Mouse (Mus musculus) kidney, postnatal 10 days (tissue): Measurements from ENCODE around the gene Mgat3.

Experiments used
- DNase-seq: peaks from one replicate; pipeline ENCODE4 v3.0.0; 2021; ENCODE audit warnings: mixed read lengths

Gene Mgat3

GRCm38 (mm10) chr15:80232331-80232730 is 58.8 kb downstream of the Mgat3 start:
- no peak for DNase-seq

- no peak for DNase-seq
Measured at GRCm38 (mm10) chr15:80233053-80233452, 59.5 kb downstream of the Mgat3 start.

- DNase-seq: peak; percentile 99
Measured at GRCm38 (mm10) chr15:80233733-80234509, 60.4 kb downstream of the Mgat3 start, which contains the start of gene Mief1. Gene Mief1 (plus strand): TSS chr15:80234018.

GRCm38 (mm10) chr15:80235535-80235934 is 62.0 kb downstream of the Mgat3 start, which contains the start of gene AC140267.1:
Gene AC140267.1 (plus strand): TSS chr15:80235835.
- DNase-seq: no peak

GRCm38 (mm10) chr15:80248135-80248534 is 74.6 kb downstream of the Mgat3 start:
- DNase-seq: no peak

- no peak for DNase-seq
Measured at GRCm38 (mm10) chr15:80248596-80248995, 75.1 kb downstream of the Mgat3 start.

- no peak for DNase-seq
Measured at GRCm38 (mm10) chr15:80249672-80250071, 76.2 kb downstream of the Mgat3 start.

GRCm38 (mm10) chr15:80250586-80250985 is 77.1 kb downstream of the Mgat3 start:
- no peak for DNase-seq

- peak; percentile 38 for DNase-seq
Measured at GRCm38 (mm10) chr15:80253530-80253929, 80.0 kb downstream of the Mgat3 start.

- peak; percentile 65 for DNase-seq
Measured at GRCm38 (mm10) chr15:80254207-80254606, 80.7 kb downstream of the Mgat3 start.

GRCm38 (mm10) chr15:80254847-80255645 is 81.5 kb downstream of the Mgat3 start, which contains the start of gene Atf4:
Gene Atf4 (plus strand): TSS chr15:80255184.
- peak; percentile 99 for DNase-seq

- peak; percentile 92 for DNase-seq
Measured at GRCm38 (mm10) chr15:80255646-80256121, 82.2 kb downstream of the Mgat3 start.

- DNase-seq: peak; percentile 39
Measured at GRCm38 (mm10) chr15:80256242-80256641, 82.7 kb downstream of the Mgat3 start.

- no peak for DNase-seq
Measured at GRCm38 (mm10) chr15:80256656-80257601, 83.4 kb downstream of the Mgat3 start.

GRCm38 (mm10) chr15:80257602-80258239 is 84.2 kb downstream of the Mgat3 start:
- DNase-seq: no peak

GRCm38 (mm10) chr15:80258240-80259170 is 85.0 kb downstream of the Mgat3 start:
- peak; percentile 40 for DNase-seq

GRCm38 (mm10) chr15:80259406-80260045 is 86.0 kb downstream of the Mgat3 start:
- DNase-seq: no peak

GRCm38 (mm10) chr15:80260677-80261076 is 87.2 kb downstream of the Mgat3 start:
- peak; percentile 93 for DNase-seq

- no peak for DNase-seq
Measured at GRCm38 (mm10) chr15:80261100-80261499, 87.6 kb downstream of the Mgat3 start.
